Mouse (Mus musculus) cerebellum, adult 9-10 months (tissue): ENCODE results near the gene Ubb.

Source experiments
- DNase-seq: peaks from one replicate; pipeline ENCODE4 v3.0.0; 2022

The Ubb gene

GRCm38 (mm10) chr11:62591026-62591425 lies 40.1 kb downstream of the Ubb start:
- peak; percentile 79 for DNase-seq

GRCm38 (mm10) chr11:62591904-62592575 lies 41.1 kb downstream of the Ubb start:
- DNase-seq, result no peak

GRCm38 (mm10) chr11:62598571-62598970 lies 47.6 kb downstream of the Ubb start:
- DNase-seq, result no peak

GRCm38 (mm10) chr11:62601732-62602618 lies 51.0 kb downstream of the Ubb start:
- DNase-seq, result no peak
